23 mouse cellular contexts compared by ENCODE assay signal in genomic region chr11:82604251-82604835, GRCm38 (mm10).
DNase-seq lines count a peak whose midpoint lies in the region; ATAC-seq lines count a peak whose summit lies in the region.
"Had no signal": no experiment of that assay in that cellular context is flagged by ENCODE, and none has a peak within 500 bp of the region (broad histone marks: within the 10 kb centered on the region; RNA-seq: fewer than 3 reads in every experiment).

No protein-coding gene starts in this region.

- H3K9me3 ChIP-seq in midbrain, embryonic 11.5 days (ENCODE audit: control insufficient read depth, low read length): no peaks in the 10 kb centered on the region
- no peaks in the 10 kb centered on the region for H3K9me3 ChIP-seq in midbrain, embryonic 14.5 days (ENCODE audit: control insufficient read depth, low read length)
- H3K9me3 ChIP-seq: forebrain, embryonic 13.5 days; heart, embryonic 10.5 days; hindbrain, embryonic 15.5 days; intestine, embryonic 15.5 days; limb, embryonic 13.5 days; liver, embryonic 12.5 days; midbrain, embryonic 13.5 days had no signal

- 86% methylated on average over 7 of the region's 7 CpGs for WGBS in midbrain, embryonic 11.5 days
- 95% methylated on average over 7 of the region's 7 CpGs for WGBS in midbrain, embryonic 14.5 days

- H3K36me3 ChIP-seq in midbrain, embryonic 11.5 days (ENCODE audit: control insufficient read depth, insufficient read depth, low read length): no peaks in the 10 kb centered on the region
- no peaks in the 10 kb centered on the region for H3K36me3 ChIP-seq in midbrain, embryonic 14.5 days (ENCODE audit: control insufficient read depth, insufficient read depth, low read length)
- H3K36me3 ChIP-seq: heart, embryonic 10.5 days; hindbrain, embryonic 15.5 days; intestine, embryonic 15.5 days; limb, embryonic 13.5 days; liver, embryonic 12.5 days; midbrain, embryonic 13.5 days had no signal

- ATAC-seq in midbrain, embryonic 11.5 days (ENCODE audit: low FRiP score): no peak
- ATAC-seq in midbrain, embryonic 14.5 days (ENCODE audit: low FRiP score, low TSS enrichment): no peak
- ATAC-seq: forebrain, embryonic 13.5 days; intestine, embryonic 15.5 days; liver, embryonic 12.5 days; midbrain, embryonic 13.5 days had no signal

- no peak overlapping the region for H3K4me3 ChIP-seq in midbrain, embryonic 11.5 days (ENCODE audit: low read depth, low read length)
- no peak overlapping the region for H3K4me3 ChIP-seq in midbrain, embryonic 14.5 days (replicated peaks; ENCODE audit: low read depth, low read length)
- H3K4me3 ChIP-seq: forebrain, embryonic 13.5 days; gastrocnemius, adult 2 months; heart, embryonic 10.5 days; hindbrain, embryonic 15.5 days; intestine, embryonic 15.5 days; layer of hippocampus, adult 2 months; limb, embryonic 13.5 days; liver, embryonic 12.5 days; midbrain, embryonic 13.5 days had no signal

- intact Hi-C loops in heart, postnatal 36 days (cut with DNase I): no loop called here

- H3K27me3 ChIP-seq in midbrain, embryonic 11.5 days (ENCODE audit: control insufficient read depth, insufficient read depth, low read length): no peaks in the 10 kb centered on the region
- H3K27me3 ChIP-seq in midbrain, embryonic 14.5 days (ENCODE audit: control insufficient read depth, insufficient read depth, low read length): no peaks in the 10 kb centered on the region

- DNase-seq in adrenal gland, adult 2 months: peak; percentile 25
- no peak for DNase-seq in adrenal gland, postnatal 4 days (ENCODE audit: low spot score in 2 of 2)
- peak; percentile 70 for DNase-seq in midbrain, embryonic 11.5 days (ENCODE audit: low spot score, missing footprints)
- no peak for DNase-seq in midbrain, embryonic 14.5 days
- peak; percentile 69 for DNase-seq in kidney, postnatal 14 days
- no peak for DNase-seq in heart, postnatal 36 days
- DNase-seq in thymus, postnatal 25 days: no peak
- DNase-seq in retina, postnatal 1 day: no peak
- DNase-seq: cerebellum, adult 11 months; gastrocnemius, adult 2 months; layer of hippocampus, postnatal 36 days; lung, adult 18-20 months; lung, postnatal 14 days; right cerebral cortex, postnatal 25 days; spleen, adult 18-20 months had no signal

- no peak overlapping the region for H3K27ac ChIP-seq in midbrain, embryonic 11.5 days (ENCODE audit: low read depth, low read length)
- H3K27ac ChIP-seq in midbrain, embryonic 14.5 days (replicated peaks; ENCODE audit: low read depth, low read length): no peak overlapping the region
- H3K27ac ChIP-seq: forebrain, embryonic 13.5 days; gastrocnemius, adult 2 months; heart, embryonic 10.5 days; hindbrain, embryonic 15.5 days; intestine, embryonic 15.5 days; layer of hippocampus, adult 2 months; limb, embryonic 13.5 days; liver, embryonic 12.5 days; midbrain, embryonic 13.5 days had no signal

- peaks cover 6% of the 10 kb centered on the region for H3K4me1 ChIP-seq in midbrain, embryonic 11.5 days (ENCODE audit: control insufficient read depth, insufficient read depth, low read length)
- H3K4me1 ChIP-seq in midbrain, embryonic 14.5 days (ENCODE audit: control insufficient read depth, insufficient read depth, low read length): peaks cover 10% of the 10 kb centered on the region; the same call in 1 of the 2 replicates
- H3K4me1 ChIP-seq: heart, embryonic 10.5 days; liver, embryonic 12.5 days had no signal

- no peak overlapping the region for H3K4me2 ChIP-seq in midbrain, embryonic 11.5 days
- no peak overlapping the region for H3K4me2 ChIP-seq in midbrain, embryonic 14.5 days (ENCODE audit: low read length)
- H3K4me2 ChIP-seq: forebrain, embryonic 13.5 days; hindbrain, embryonic 15.5 days; intestine, embryonic 15.5 days; limb, embryonic 13.5 days; liver, embryonic 12.5 days; midbrain, embryonic 13.5 days had no signal

- H3K9ac ChIP-seq in midbrain, embryonic 11.5 days (ENCODE audit: low read length): no peak overlapping the region
- H3K9ac ChIP-seq in midbrain, embryonic 14.5 days (replicated peaks; ENCODE audit: low read length): no peak overlapping the region
- H3K9ac ChIP-seq: forebrain, embryonic 13.5 days; hindbrain, embryonic 15.5 days; intestine, embryonic 15.5 days; limb, embryonic 13.5 days; liver, embryonic 12.5 days; midbrain, embryonic 13.5 days had no signal

Comparison
In these comparisons a context has a peak if more than half of its experiments do, and no peak if none do; other contexts are left out.
1. DNase-seq: peak in adrenal gland, adult 2 months (single experiment), midbrain, embryonic 11.5 days (single experiment) and kidney, postnatal 14 days (single experiment); none in adrenal gland, postnatal 4 days (0 of 2), midbrain, embryonic 14.5 days (single experiment), heart, postnatal 36 days (0 of 2), thymus, postnatal 25 days (single experiment) and retina, postnatal 1 day (single experiment).